Mouse (Mus musculus) erythroblast, adult 5-6 weeks (primary cell): ENCODE measurements at regions not wholly inside any gene's neighbourhood (a gene's known extent, or its start where the extent isn't known, plus 50 kb on each side); places are given as distances from the start of the nearest gene placed in this dataset.

ENCODE experiments used
- ATAC-seq: replicated peaks from 2 replicates; pipeline ENCODE4 v1.8.0; 2016; ENCODE audit warnings: moderate number of reproducible peaks, mild to moderate bottlenecking, moderate TSS enrichment, inconsistent platforms; ENCODE audit not compliant: poor library complexity, low FRiP score, severe bottlenecking

DNA sequence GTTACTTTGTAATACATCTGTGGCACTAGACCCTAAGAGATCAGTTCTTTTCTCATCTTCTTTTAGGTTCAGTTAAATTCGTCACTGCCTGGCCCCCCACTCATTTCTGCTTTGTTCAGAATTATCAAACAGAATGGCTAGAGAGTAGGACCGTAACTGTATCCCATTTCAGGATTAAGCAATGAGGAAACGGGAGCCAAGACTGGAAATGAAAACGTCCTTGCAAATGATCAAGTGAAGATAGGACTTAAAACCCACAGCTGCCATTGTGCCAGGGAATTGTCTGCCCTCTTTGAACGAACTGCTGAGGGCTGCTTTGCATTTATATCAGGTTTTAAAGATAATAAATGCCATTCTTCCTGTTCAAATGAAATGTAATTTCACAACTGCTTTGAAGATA lies 133.7 kb upstream of the Peli2 start:
- no peak for ATAC-seq

DNA sequence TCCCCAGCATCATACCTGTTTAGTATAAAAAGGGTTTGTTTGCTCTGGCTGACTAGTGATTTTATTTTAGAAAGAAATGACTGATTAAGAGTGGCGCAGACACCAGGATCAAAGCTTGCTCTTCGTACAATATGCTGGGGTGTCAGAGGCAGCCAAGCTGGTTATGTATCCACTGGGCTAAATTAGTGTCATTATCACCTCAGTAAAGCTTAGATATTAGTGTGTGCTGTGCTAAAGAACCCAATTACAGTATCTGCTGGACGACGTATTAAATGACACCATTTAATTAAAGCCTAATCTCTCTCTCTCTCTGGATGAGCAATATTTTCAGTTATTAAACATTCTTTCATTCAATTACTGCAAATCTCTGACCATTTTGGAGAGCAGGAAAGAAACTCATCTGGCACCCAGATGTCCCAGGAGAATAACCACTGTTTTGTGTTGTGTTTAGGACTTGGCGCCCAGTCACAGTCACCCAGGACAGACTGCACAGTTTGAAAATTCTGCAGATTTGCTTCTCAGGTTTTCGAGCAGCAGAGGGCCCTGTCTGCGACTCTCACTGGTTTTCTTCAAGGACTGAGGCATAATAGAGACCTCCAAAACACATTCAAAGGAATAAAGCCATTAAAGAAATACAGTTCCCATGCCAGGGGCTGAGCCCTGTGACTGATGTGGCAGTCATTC lies 133.1 kb upstream of the Peli2 start:
- ATAC-seq = no peak

DNA sequence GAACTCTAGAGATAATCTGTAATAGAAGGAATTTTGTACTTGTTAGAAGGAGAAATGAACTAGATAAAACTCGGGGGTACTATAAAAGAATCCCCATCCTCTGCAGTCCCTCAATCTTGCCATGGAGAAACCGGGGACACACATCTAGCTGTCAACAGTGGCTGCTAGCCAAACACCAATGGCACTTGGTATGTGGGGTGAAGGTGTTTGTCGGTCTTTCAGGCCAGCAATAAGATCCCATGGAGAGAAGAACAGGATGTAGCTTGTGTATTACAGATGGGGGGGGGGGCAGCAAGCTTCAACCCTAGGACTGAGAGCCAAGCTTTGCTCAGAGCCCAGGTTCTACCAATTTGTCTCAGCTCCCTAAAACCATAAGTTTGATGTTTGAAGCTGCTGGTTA lies 132.5 kb upstream of the Peli2 start:
- ATAC-seq = no peak

DNA sequence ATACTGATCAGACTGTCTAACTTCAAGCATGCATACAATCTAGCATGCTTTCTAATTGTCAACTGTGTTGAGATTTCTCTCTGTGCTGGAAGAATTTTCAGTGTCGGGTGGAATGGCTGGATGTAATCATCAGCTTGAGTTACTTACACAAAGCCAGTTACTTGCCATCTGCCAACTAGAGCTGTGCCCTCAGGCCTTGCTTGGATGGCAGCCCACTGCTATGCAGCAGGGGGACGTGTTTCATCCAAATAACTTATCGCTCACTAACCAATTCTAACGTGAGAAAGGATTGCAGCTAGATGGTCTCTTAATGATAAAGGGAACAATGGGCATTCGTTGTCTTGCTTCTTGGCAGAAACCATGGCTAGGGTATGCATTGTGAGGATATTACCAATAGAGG lies 131.3 kb upstream of the Peli2 start:
- ATAC-seq = no peak

DNA sequence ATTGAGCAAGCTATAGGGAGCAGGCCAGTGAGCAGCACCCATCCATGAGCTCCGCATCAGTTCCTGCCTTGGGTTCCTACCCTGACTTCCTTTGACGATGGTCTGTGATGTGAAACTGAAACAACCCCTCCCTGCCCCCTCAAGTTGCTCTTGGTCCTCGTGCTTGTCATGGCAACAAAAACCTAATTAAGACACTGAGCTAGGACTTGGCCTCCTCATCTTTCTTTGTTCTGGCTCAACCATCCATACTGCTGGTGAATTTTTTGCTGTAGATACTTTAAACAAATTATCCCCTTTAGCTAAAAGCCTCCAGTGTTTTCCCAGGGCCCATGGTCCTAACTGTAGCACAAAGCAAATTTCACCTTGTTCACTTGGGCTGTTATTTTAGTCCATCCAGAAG lies 129.9 kb upstream of the Peli2 start:
- ATAC-seq = no peak

DNA sequence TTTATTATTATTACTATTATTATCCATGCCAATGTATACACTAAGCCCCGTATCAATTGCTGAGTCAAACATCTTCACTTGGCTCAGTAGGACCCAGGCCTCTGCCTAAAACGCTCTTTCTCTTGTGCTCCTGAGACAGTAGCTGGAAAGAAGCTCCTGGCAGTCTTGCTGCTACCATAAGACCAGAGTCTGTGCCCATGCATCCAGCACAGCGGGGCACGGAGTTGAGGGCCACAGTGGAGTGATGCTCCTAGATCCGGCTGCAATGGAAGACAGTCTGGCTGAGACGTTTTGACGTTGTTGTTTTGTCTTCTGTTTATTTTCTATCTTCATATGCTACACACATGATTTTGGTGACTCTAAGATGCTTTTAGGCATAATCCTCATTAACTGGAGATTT lies 129.1 kb upstream of the Peli2 start:
- no peak for ATAC-seq

DNA sequence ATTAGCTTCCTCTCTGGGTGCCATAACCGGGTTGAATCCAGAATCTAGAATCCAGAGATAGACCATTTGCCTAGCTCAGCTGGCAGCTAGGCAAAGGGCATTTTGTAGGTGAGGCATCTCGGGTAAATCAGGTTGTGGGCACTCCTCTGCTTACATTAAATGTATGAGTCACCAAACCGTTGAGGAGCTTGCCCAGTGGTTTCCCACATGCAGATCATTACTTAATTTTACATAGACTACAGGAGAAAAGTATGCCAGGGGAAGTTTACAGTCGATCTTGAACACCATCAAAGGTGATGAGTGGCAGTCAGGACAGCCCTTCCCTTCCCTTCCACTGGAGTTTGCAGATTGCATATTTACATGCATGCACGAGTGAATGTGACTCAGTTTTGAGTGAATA lies 128.5 kb upstream of the Peli2 start:
- ATAC-seq = no peak

DNA sequence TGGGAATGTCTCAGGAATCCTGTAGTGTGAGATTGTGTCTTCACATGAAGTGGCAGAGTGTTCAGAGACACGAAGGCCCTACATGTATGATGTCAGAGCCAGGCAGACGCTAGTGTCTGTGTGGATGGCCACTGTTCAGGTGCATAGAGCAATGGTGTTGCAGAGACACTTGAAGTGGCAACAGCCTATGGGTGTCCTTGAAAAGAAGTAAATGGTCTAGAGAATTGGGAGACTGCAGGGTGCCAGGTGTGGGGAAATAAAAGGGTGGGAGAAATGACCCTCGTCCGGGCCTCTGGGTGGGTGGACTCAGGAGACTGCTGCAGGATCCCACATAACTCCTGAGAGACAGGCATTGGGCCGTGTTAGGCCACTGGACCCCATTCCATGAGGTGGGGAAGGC lies 127.8 kb upstream of the Peli2 start:
- ATAC-seq = no peak

DNA sequence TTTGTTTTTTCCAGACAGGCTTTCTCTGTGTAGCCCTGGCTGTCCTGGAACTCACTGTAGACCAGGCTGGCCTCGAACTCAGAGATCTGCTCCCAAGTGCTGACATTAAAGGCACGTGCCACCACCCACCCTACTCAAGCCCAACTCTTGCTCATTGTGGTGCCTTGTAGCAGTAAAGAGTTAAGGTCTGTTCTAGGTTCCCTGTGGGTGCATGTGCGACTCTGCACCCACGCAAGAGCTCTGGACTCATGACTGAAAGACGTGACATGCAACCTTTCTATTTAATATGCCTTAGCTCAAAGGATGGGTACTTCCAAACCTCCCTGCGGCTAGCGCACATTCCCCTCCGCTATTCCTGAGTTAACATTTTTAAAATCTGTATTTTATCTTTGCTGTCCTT lies 121.7 kb upstream of the Peli2 start:
- no peak for ATAC-seq

DNA sequence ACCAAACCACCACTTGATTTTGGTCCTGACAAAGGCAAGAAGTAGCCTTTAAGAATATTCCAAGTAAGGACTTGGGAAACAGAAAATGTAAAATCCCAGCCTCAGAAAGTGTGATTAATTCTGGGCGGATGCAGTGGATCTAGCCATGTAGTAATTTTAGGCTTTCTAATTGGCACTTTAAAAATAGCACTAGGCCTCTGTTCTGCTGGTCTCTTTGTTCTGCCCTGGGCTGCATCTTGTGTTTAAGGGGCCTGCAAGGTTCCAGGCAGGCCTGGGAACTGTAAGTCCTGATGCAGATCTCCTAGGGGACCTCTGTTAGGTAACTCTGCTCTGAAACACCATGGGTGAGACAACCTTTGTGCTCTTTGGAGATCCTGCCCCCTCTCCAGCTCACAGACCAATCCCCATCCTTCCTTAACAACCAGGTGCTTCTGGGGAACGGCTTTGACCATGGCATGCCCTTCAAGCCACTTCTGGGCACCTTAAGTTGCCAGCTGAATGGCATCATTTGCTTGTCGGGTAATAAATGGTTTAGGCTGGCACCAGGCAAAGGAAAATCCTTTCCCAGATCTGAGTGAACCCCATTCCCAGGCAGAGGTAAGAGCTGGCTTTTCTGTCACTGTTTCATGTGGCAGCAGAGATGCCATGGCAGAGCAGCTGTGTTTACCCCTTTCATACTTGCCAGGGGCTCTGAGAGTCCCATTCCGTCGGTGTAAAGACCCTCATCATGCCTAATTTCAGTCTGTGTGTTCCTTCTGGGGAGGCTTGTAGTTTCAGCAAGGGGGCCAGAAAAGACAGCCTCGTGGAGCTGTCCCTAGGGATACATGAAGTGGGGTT lies 115.3 kb upstream of the Peli2 start:
- ATAC-seq = no peak

DNA sequence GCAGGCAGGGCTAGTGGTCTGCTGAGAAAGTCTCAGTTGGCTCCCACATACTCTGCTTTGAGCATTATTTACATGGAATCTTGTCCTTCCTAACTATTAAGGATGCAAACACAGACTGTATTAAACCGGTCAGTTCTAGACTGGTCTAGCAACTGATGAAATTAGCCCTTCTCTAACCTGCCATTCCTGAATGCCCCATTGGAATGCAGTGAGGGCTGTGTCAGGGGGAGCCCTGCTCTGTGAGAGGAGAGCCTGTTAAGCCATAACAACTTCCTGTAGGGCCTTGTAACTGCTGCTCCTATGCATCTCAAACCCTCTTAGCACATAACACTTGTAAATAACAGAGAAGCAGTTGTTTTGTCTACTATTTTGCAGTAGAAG lies 114.7 kb upstream of the Peli2 start:
- ATAC-seq = no peak

DNA sequence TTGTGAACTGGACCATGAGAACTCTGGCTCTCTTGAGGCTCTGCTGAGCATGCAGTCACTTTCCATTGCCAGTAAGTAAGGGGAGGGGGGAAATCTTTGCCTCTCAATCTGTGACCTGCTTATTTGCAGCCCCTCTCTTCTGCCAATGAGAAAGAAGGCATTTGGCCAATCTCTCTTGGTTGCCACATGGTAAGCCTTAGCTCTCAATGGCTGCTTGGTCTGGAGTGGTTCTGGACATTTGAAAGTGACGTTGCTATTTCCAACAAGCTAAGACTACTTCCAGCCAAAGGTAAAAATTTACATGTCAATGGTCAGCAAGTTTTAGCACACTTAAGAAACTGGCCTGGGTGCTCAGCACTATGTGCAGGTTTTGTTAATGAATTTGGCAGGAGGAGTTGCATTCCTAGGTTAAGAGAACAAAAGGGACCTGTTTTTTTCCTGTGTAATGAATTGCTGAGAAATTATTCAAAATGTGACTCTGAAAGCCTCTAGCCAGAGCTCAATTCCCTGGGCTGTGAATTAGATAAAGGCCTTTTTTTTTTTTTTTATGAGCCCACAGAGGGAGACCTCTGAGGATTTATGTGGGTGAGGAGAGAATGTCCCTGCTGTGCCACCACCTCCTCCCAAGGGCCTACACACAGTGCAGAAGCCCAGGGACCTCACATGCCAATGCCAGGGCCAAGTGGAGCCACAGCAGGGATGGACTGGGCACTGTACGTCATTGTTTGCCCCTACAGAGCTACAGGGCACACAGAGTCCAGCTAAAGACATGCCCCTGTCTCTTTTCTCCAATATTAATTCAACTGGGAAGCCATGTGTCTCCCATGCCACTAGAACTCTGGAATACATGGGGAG lies 108.0 kb upstream of the Peli2 start:
- ATAC-seq = no peak

DNA sequence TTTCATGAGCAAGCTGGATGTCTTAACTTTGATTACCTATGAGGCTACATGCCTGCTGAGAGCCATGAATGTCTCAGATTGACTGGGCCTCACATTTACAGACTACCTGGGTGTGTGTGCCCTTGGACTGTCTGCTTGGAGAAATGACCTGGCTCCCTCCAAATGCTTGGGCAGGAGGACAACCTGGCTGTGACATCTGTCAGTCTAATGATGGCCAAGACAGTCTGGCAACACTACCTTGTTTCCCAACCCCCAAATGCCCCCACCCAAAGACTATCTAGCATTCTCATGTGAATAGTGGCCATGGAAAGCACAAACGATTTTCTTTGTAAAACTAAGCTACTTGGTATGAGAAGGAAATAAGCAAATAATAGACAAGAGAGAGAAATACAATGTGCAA lies 107.2 kb upstream of the Peli2 start:
- no peak for ATAC-seq

DNA sequence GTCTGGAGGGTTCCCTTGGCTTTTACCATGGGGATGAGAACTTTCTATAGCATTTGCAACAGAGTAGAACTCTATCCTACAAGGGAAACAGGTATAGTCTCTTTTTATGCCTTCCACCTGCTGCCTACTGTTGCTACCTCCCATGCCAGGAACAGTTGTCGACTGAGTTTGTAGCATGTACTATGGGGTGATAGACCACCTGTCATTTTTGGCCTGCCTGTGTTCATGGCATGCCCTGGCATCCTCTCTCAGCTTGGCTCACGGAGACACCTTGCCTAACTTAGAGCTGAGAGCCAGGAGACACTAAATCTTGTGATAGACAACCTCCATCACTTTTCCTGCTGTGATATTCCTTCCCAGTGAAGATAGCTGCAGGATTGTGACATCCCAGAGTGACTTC lies 105.8 kb upstream of the Peli2 start:
- no peak for ATAC-seq

DNA sequence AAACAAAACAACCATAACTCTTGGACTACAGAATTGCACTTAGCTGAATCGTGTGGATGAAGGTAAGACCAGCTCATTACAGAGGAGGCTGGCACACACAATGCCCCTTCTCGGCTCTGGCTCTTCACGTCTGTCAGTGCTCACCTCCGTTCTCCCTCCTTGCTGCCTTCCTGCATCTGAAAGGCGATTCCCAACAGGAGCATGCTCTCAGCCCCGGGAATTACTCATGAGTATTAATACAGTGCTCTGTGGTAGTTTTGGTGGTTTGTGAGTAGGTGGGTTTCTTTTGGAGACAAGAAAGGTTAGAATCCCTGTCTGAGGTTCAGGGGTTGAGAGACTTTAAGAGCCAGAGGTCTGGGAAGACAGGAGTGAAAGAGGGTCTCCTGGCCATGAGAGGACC lies 102.7 kb upstream of the Peli2 start:
- ATAC-seq = no peak

DNA sequence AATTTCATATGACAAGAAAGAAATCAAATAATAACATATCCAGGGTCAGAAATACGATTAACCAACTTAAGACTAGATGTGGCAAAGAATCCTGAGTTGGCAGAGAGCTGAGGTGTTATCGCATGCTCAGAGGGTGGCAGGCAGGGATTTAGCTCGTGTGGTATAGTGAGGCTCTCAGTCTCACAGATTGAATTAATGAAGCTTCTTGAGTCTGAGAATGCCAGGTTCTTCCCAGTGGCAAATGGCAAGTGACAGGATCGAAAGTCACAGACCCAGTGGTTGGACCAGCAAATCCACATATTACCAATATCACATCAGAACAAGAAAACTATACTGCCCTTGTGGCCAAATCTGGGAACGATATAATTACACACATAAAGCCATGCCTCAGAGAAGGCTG lies 101.3 kb upstream of the Peli2 start:
- no peak for ATAC-seq

DNA sequence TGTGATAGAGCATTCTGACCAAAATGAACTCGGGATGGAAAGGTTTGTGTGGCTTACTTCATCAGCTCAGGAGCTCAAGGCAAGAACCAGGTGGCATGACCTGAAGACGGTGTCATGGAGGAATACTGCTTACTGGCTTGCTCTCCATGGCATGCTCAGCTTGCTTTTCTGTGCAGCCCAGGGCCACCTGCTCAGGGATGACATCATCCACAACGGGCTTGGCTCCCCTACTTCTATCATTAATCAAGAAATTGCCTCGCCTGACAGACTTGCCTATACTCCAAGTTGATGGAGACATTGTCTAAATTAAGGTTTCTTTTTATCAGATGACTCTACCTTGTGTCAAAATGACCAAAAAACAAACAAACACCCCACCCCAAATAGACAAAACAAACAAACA lies 98.4 kb upstream of the Peli2 start:
- no peak for ATAC-seq

DNA sequence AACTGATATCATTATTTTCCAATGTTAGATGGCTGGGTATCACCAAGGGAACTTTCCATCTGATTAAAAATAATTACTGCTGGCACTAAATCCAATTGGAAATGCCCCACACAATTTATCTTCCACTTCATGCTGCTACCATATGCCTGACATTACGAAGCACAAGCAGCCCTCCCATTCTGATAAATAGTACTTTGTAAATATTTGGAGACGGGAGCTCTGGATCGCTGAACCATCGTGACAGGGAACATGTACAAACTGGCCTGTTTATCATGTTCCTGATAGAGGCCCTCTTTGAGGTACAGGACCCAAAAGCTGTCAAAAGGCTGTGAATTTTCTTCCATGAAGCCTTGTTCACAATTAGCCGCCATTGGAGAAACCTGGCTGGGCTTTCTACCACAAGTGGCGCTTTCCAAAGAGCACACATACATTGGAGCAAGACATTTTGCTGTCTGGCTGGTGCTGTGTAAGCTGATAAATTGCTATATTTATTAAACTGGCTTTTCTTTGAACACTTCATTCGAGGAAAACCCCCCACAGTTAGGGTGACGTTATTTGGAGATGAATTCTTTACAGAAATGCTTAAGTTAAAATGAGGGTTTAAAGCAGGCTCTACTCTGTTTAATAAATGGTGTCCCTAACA lies 96.5 kb upstream of the Peli2 start:
- no peak for ATAC-seq

DNA sequence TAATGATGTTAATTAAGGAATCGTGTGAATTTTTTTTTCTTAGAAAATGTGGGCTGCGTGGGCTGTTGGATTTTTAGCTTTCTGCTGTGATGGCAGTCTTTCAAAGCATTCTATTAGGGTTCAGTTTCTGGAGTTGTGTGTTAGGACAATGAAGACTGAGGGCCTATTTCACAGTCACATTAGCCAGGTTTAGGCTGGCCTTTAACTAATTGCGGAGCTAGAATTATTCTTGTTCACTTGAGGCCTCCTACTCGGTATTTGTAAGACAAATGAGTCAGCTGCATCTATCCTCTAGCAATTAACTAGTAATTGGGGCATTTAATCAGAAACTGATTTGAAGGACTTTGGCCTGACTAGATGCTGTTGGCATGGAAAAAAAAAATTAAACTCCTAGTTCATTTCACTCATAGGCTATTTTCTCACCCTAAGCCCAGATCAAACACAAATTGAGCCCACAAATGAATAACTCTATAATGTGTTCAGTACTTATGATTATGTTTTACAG lies 81.3 kb upstream of the Peli2 start:
- no peak for ATAC-seq

DNA sequence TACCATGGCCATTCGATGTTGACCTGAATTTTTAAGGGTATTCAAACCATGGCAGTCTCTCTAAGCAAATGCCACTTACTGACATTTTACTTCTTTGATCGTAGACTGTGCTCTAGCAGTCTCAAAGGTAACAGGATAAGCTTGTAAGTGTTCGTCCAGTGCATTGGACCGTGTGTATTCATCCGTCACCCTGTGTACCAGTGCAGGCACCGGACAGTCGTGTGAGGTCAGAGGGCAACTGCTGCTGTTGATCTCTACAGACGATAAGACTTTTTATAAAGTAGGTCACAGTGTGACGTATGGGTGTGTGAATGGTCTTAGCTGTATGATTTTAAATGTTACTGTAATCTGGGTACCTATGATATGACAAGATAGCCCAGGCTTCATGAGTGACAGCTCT lies 74.5 kb upstream of the Peli2 start:
- ATAC-seq = no peak
